Mouse (Mus musculus): ENCODE measurements around the gene Gpr37. TPM values are rescaled to one million over a fixed set of nuclear protein-coding genes. Genes with fewer than 3 reads are reported as not detected.

Gene Gpr37
- polyA plus RNA-seq, 1 experiment from 2014 or later, result 2.2 TPM

DNA sequence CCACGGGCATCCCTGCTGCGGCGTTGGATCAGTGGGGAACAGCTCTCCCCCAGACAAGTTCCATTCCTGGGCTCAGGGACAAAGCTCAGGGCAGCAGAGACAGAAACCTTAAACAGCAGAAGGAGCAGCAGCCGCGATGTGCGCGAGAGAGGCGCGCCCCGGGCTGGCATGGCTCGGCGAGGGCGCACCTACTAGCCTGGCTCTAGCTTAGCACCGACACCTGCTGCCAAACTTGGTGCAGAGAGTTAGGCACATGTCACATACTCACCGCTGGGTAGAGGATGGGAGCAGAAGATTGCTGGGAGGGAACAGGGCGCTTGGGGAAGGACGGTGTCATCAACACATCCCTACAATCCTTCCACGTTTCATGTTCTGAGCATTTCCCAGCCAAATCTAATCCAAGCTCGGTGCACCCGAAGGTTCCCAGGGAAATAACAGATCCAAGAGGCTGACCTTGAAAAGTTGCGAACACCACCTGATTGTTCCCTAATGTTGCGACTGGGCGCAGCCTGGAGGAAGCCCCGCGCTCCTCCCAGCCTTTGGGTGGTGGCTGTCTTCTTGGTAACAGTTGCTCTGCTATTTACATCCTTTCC lies 1.5 kb downstream of the Gpr37 start:
- Histone ChIP-seq H3K9ac (replicated peaks; ENCODE audit: low read length) (peak overlapping the region; percentile 61), H3K27me3 (ENCODE audit: control insufficient read depth, insufficient read depth, low read length) (peaks cover 6% of the 10 kb centered on the region; the same call in 1 of the 2 replicates), H3K4me1 (ENCODE audit: control insufficient read depth, insufficient read depth, low read length) (peaks cover 17% of the 10 kb centered on the region), H3K4me3 (replicated peaks; ENCODE audit: low read depth, low read length) (peak overlapping the region; percentile 57), H3K36me3 (ENCODE audit: control insufficient read depth, insufficient read depth, low read length) (no peaks in the 10 kb centered on the region), H3K9me3 (ENCODE audit: control insufficient read depth, low read length) (no peaks in the 10 kb centered on the region), H3K27ac (replicated peaks; ENCODE audit: low read depth, low read length) (no peak overlapping the region), H3K4me2 (ENCODE audit: low read length) (peak overlapping the region; percentile 91)
- WGBS, result under 1% methylated on average over 25 of the region's 25 CpGs
- ATAC-seq (ENCODE audit: low FRiP score, low TSS enrichment) (peak; percentile 28; the same call in 1 of the 2 replicates), DNase-seq (peak; percentile 53)

DNA sequence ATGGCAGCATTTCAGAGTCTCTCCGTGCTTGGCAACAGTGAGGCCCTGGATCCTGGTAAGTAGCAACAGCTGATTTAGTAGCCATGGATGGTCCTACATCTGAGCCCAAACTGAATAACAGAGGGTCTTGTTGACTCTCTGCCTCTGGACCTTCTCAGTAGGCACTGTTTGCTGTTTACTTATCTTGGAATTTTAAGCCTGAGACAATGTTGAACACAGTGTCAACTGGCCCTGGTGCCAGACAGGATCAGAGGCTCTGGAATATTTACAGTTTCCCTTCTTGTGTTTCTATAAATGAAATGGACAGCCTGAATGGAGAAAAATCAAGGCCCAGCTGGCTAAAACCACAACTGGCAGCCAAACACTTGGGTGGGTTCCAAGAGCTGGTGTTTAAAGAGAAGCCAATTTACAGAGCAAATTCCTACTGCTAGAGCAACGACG lies 3.7 kb downstream of the Gpr37 start:
- 63% methylated on average over 3 of the region's 3 CpGs for WGBS
- Histone ChIP-seq H3K36me3 (ENCODE audit: control insufficient read depth, insufficient read depth, low read length) (no peaks in the 10 kb centered on the region), H3K9ac (replicated peaks; ENCODE audit: low read length) (no peak overlapping the region), H3K4me1 (ENCODE audit: control insufficient read depth, insufficient read depth, low read length) (peaks cover 17% of the 10 kb centered on the region), H3K27me3 (ENCODE audit: control insufficient read depth, insufficient read depth, low read length) (peaks cover 6% of the 10 kb centered on the region; the same call in 1 of the 2 replicates), H3K27ac (replicated peaks; ENCODE audit: low read depth, low read length) (no peak overlapping the region), H3K9me3 (ENCODE audit: control insufficient read depth, low read length) (no peaks in the 10 kb centered on the region), H3K4me3 (replicated peaks; ENCODE audit: low read depth, low read length) (no peak overlapping the region), H3K4me2 (ENCODE audit: low read length) (peak overlapping the region; percentile 21; the same call in 1 of the 2 replicates)
- no peak for ATAC-seq (ENCODE audit: low FRiP score, low TSS enrichment)
- DNase-seq, result peak; percentile 66

GRCm38 (mm10) chr6:25684391-25684790 lies 6.1 kb downstream of the Gpr37 start:
- DNase-seq, result no peak
- no peak for ATAC-seq (ENCODE audit: low FRiP score, low TSS enrichment)
- Histone ChIP-seq H3K4me3 (replicated peaks; ENCODE audit: low read depth, low read length) (no peak overlapping the region), H3K9me3 (ENCODE audit: control insufficient read depth, low read length) (no peaks in the 10 kb centered on the region), H3K9ac (replicated peaks; ENCODE audit: low read length) (no peak overlapping the region), H3K36me3 (ENCODE audit: control insufficient read depth, insufficient read depth, low read length) (no peaks in the 10 kb centered on the region), H3K4me2 (ENCODE audit: low read length) (no peak overlapping the region), H3K27me3 (ENCODE audit: control insufficient read depth, insufficient read depth, low read length) (peaks cover 6% of the 10 kb centered on the region; the same call in 1 of the 2 replicates), H3K4me1 (ENCODE audit: control insufficient read depth, insufficient read depth, low read length) (peaks cover 10% of the 10 kb centered on the region; the same call in 1 of the 2 replicates), H3K27ac (replicated peaks; ENCODE audit: low read depth, low read length) (no peak overlapping the region)
- 84% methylated on average over 2 of the region's 2 CpGs for WGBS

GRCm38 (mm10) chr6:25675111-25675510 lies 15.4 kb downstream of the Gpr37 start:
- Histone ChIP-seq H3K4me1 (ENCODE audit: control insufficient read depth, insufficient read depth, low read length) (no peaks in the 10 kb centered on the region), H3K27ac (replicated peaks; ENCODE audit: low read depth, low read length) (no peak overlapping the region), H3K4me2 (ENCODE audit: low read length) (no peak overlapping the region), H3K4me3 (replicated peaks; ENCODE audit: low read depth, low read length) (no peak overlapping the region), H3K27me3 (ENCODE audit: control insufficient read depth, insufficient read depth, low read length) (no peaks in the 10 kb centered on the region), H3K9me3 (ENCODE audit: control insufficient read depth, low read length) (no peaks in the 10 kb centered on the region), H3K9ac (replicated peaks; ENCODE audit: low read length) (no peak overlapping the region), H3K36me3 (ENCODE audit: control insufficient read depth, insufficient read depth, low read length) (no peaks in the 10 kb centered on the region)
- DNase-seq (no peak), ATAC-seq (ENCODE audit: low FRiP score, low TSS enrichment) (no peak)
- WGBS, result 96% methylated on average over 4 of the region's 4 CpGs

- no peak overlapping the region for H3K4me3 ChIP-seq (replicated peaks; ENCODE audit: low read depth, low read length)
- WGBS, result 81% methylated on average over 3 of the region's 3 CpGs
- no peaks in the 10 kb centered on the region for H3K4me1 ChIP-seq (ENCODE audit: control insufficient read depth, insufficient read depth, low read length)
- DNase-seq, result no peak
- no peak overlapping the region for H3K27ac ChIP-seq (replicated peaks; ENCODE audit: low read depth, low read length)
- ATAC-seq (ENCODE audit: low FRiP score, low TSS enrichment), result no peak
- H3K9ac ChIP-seq (replicated peaks; ENCODE audit: low read length), result no peak overlapping the region
- H3K4me2 ChIP-seq (ENCODE audit: low read length), result no peak overlapping the region
- H3K9me3 ChIP-seq (ENCODE audit: control insufficient read depth, low read length), result no peaks in the 10 kb centered on the region
- H3K27me3 ChIP-seq (ENCODE audit: control insufficient read depth, insufficient read depth, low read length), result no peaks in the 10 kb centered on the region
- H3K36me3 ChIP-seq (ENCODE audit: control insufficient read depth, insufficient read depth, low read length), result no peaks in the 10 kb centered on the region
Observed at GRCm38 (mm10) chr6:25673801-25674200, 16.7 kb downstream of the Gpr37 start.

GRCm38 (mm10) chr6:25670150-25670549 lies 20.4 kb downstream of the Gpr37 start:
- no peak for ATAC-seq (ENCODE audit: low FRiP score, low TSS enrichment)
- DNase-seq, result no peak
- Histone ChIP-seq H3K9me3 (ENCODE audit: control insufficient read depth, low read length) (no peaks in the 10 kb centered on the region), H3K9ac (replicated peaks; ENCODE audit: low read length) (no peak overlapping the region), H3K27me3 (ENCODE audit: control insufficient read depth, insufficient read depth, low read length) (no peaks in the 10 kb centered on the region), H3K4me1 (ENCODE audit: control insufficient read depth, insufficient read depth, low read length) (no peaks in the 10 kb centered on the region), H3K27ac (replicated peaks; ENCODE audit: low read depth, low read length) (no peak overlapping the region), H3K36me3 (ENCODE audit: control insufficient read depth, insufficient read depth, low read length) (no peaks in the 10 kb centered on the region), H3K4me2 (ENCODE audit: low read length) (no peak overlapping the region), H3K4me3 (replicated peaks; ENCODE audit: low read depth, low read length) (no peak overlapping the region)
- 74% methylated on average over 4 of the region's 4 CpGs for WGBS

DNA sequence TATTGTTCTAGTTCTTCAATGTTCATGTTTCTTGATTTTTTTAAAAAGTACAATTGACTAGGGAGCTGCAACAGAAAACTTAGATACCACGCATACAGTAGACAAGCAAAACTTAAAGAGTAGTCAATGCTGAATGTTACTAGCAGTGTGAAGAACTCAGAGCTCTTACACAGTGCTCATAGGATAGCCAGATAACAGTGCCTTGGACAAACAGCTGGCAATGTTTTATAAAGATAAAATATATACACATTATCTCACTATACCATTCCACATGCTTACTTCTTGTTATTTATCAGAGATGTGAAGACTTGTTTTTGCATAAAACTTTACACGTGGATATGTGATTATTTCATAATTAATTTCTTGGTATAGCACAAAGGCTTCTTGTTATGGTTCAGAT lies 26.6 kb downstream of the Gpr37 start:
- Histone ChIP-seq H3K9ac (replicated peaks; ENCODE audit: low read length) (no peak overlapping the region), H3K36me3 (ENCODE audit: control insufficient read depth, insufficient read depth, low read length) (no peaks in the 10 kb centered on the region), H3K4me2 (ENCODE audit: low read length) (no peak overlapping the region), H3K27ac (replicated peaks; ENCODE audit: low read depth, low read length) (no peak overlapping the region), H3K4me1 (ENCODE audit: control insufficient read depth, insufficient read depth, low read length) (no peaks in the 10 kb centered on the region), H3K4me3 (replicated peaks; ENCODE audit: low read depth, low read length) (no peak overlapping the region), H3K9me3 (ENCODE audit: control insufficient read depth, low read length) (no peaks in the 10 kb centered on the region), H3K27me3 (ENCODE audit: control insufficient read depth, insufficient read depth, low read length) (no peaks in the 10 kb centered on the region)
- no peak for DNase-seq
- 87% methylated on average over 2 of the region's 2 CpGs for WGBS
- no peak for ATAC-seq (ENCODE audit: low FRiP score, low TSS enrichment)

DNA sequence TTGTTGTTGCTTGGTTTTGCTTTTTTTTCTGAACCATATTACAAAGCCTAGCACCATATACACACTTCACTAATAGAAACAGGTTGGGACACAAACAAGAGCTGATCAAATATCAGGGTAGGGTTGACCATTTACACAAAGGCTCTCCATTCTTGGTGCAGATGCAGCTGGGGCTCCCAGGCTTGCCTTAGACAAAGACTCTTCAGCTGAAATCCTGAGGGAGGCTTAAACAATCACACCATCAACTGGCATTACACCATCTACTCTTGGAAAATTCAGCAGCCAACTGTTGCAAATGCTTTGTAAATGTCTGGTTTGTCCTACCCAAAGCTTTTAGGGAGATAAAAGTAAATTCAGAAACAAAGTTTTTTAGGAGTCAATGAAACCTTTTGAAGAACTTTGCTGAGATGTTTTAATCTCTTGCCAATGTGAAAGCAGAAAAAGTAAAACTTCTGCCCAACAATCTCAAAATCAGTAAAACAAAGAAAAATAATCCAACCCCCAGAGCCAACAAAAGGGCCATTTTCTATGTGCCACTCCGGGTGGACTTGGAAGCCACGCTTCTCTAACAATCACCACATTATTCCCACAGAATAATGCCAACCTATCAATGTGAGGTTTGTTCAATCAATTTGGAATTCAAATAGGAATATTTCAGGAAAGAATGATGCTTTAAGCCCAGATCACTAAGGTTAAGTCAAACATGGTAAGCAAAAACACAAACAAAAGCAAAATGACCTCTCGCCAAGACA lies 30.4 kb downstream of the Gpr37 start:
- no peaks in the 10 kb centered on the region for H3K9me3 ChIP-seq (ENCODE audit: control insufficient read depth, low read length)
- 45% methylated on average over 3 of the region's 3 CpGs for WGBS
- no peak overlapping the region for H3K4me2 ChIP-seq (ENCODE audit: low read length)
- H3K27me3 ChIP-seq (ENCODE audit: control insufficient read depth, insufficient read depth, low read length), result no peaks in the 10 kb centered on the region
- H3K27ac ChIP-seq (replicated peaks; ENCODE audit: low read depth, low read length), result no peak overlapping the region
- no peaks in the 10 kb centered on the region for H3K36me3 ChIP-seq (ENCODE audit: control insufficient read depth, insufficient read depth, low read length)
- no peaks in the 10 kb centered on the region for H3K4me1 ChIP-seq (ENCODE audit: control insufficient read depth, insufficient read depth, low read length)
- DNase-seq (no peak), ATAC-seq (ENCODE audit: low FRiP score, low TSS enrichment) (no peak)
- H3K9ac ChIP-seq (replicated peaks; ENCODE audit: low read length), result no peak overlapping the region
- no peak overlapping the region for H3K4me3 ChIP-seq (replicated peaks; ENCODE audit: low read depth, low read length)
